Mouse (Mus musculus): ENCODE results near the gene Zcchc14. TPM values are rescaled to one million over a fixed set of nuclear protein-coding genes. Genes with fewer than 3 reads are reported as not detected.
"Not testable (repeated sequence)": the region's sequence is repeated elsewhere in the genome, so short reads cannot be mapped to it uniquely, and the experiment has no call there.

Zcchc14 gene
- total and polyA plus RNA-seq, 2 experiments from 2014 or later = 16.9 to 66.5 TPM

GRCm38 (mm10) chr8:121602411-121602810, 50.3 kb downstream of the Zcchc14 start:
- peaks cover 69% of the 10 kb centered on the region for H3K36me3 ChIP-seq (ENCODE audit: insufficient read depth, low read length)
- H3K27me3 ChIP-seq (ENCODE audit: insufficient read depth, low read length) = no peaks in the 10 kb centered on the region
- H3K4me3 ChIP-seq (ENCODE audit: low read depth, low read length) = no peak overlapping the region
- H3K27ac ChIP-seq (ENCODE audit: low read depth, low read length) = no peak overlapping the region
- no peak for DNase-seq (ENCODE audit: low spot score)
- no peak for ATAC-seq (ENCODE audit: low FRiP score)
- WGBS = 93% methylated on average over 12 of the region's 12 CpGs
- no peak overlapping the region for H3K9ac ChIP-seq (replicated peaks; ENCODE audit: low read length, poor library complexity, severe bottlenecking)
- H3K4me1 ChIP-seq (ENCODE audit: insufficient read depth, low read length) = no peaks in the 10 kb centered on the region
- TF ChIP-seq CTCF (IDR thresholded peaks at IDR 0.05) = no peak
- no peaks in the 10 kb centered on the region for H3K9me3 ChIP-seq (ENCODE audit: low read length)
- H3K4me2 ChIP-seq (ENCODE audit: low read depth, low read length, poor library complexity, severe bottlenecking) = no peak overlapping the region

- Histone ChIP-seq H3K4me2 (ENCODE audit: low read depth, low read length, poor library complexity, severe bottlenecking) (no peak overlapping the region), H3K9me3 (ENCODE audit: low read length) (no peaks in the 10 kb centered on the region), H3K27me3 (ENCODE audit: insufficient read depth, low read length) (no peaks in the 10 kb centered on the region), H3K36me3 (ENCODE audit: insufficient read depth, low read length) (peaks cover 64% of the 10 kb centered on the region), H3K4me1 (ENCODE audit: insufficient read depth, low read length) (no peaks in the 10 kb centered on the region), H3K4me3 (ENCODE audit: low read depth, low read length) (no peak overlapping the region), H3K27ac (ENCODE audit: low read depth, low read length) (no peak overlapping the region), H3K9ac (replicated peaks; ENCODE audit: low read length, poor library complexity, severe bottlenecking) (no peak overlapping the region)
- ATAC-seq (ENCODE audit: low FRiP score) (no peak), DNase-seq (ENCODE audit: low spot score) (no peak)
- TF ChIP-seq CTCF (IDR thresholded peaks at IDR 0.05) = no peak
- 90% methylated on average over 14 of the region's 14 CpGs for WGBS
These were observed 52.9 kb downstream of the Zcchc14 start for GRCm38 (mm10) chr8:121599842-121600241.

GRCm38 (mm10) chr8:121598892-121599291, 53.8 kb downstream of the Zcchc14 start:
- no peaks in the 10 kb centered on the region for H3K4me1 ChIP-seq (ENCODE audit: insufficient read depth, low read length)
- no peak overlapping the region for H3K9ac ChIP-seq (replicated peaks; ENCODE audit: low read length, poor library complexity, severe bottlenecking)
- peaks cover 63% of the 10 kb centered on the region for H3K36me3 ChIP-seq (ENCODE audit: insufficient read depth, low read length)
- no peak overlapping the region for H3K4me2 ChIP-seq (ENCODE audit: low read depth, low read length, poor library complexity, severe bottlenecking)
- no peaks in the 10 kb centered on the region for H3K27me3 ChIP-seq (ENCODE audit: insufficient read depth, low read length)
- H3K4me3 ChIP-seq (ENCODE audit: low read depth, low read length) = no peak overlapping the region
- no peak overlapping the region for H3K27ac ChIP-seq (ENCODE audit: low read depth, low read length)
- 36% methylated on average over 7 of the region's 7 CpGs for WGBS
- ATAC-seq (ENCODE audit: low FRiP score) (0 out of 2 replicates have a peak, but pooled peaks have one; percentile 66), DNase-seq (ENCODE audit: low spot score) (peak; percentile 90)
- H3K9me3 ChIP-seq (ENCODE audit: low read length) = no peaks in the 10 kb centered on the region
- TF ChIP-seq CTCF (IDR thresholded peaks at IDR 0.05) = peak; percentile 86

- no peak overlapping the region for H3K4me2 ChIP-seq (ENCODE audit: low read depth, low read length, poor library complexity, severe bottlenecking)
- H3K4me3 ChIP-seq (ENCODE audit: low read depth, low read length) = no peak overlapping the region
- peaks cover 63% of the 10 kb centered on the region for H3K36me3 ChIP-seq (ENCODE audit: insufficient read depth, low read length)
- H3K9ac ChIP-seq (replicated peaks; ENCODE audit: low read length, poor library complexity, severe bottlenecking) = no peak overlapping the region
- DNase-seq (ENCODE audit: low spot score) (no peak), ATAC-seq (ENCODE audit: low FRiP score) (no peak)
- H3K4me1 ChIP-seq (ENCODE audit: insufficient read depth, low read length) = no peaks in the 10 kb centered on the region
- no peak overlapping the region for H3K27ac ChIP-seq (ENCODE audit: low read depth, low read length)
- WGBS = 87% methylated on average over 7 of the region's 7 CpGs
- no peaks in the 10 kb centered on the region for H3K9me3 ChIP-seq (ENCODE audit: low read length)
- TF ChIP-seq CTCF (IDR thresholded peaks at IDR 0.05) = no peak
- H3K27me3 ChIP-seq (ENCODE audit: insufficient read depth, low read length) = no peaks in the 10 kb centered on the region
These were observed 54.5 kb downstream of the Zcchc14 start for GRCm38 (mm10) chr8:121598190-121598589.

GRCm38 (mm10) chr8:121597492-121597891, 55.2 kb downstream of the Zcchc14 start:
- not testable (repeated sequence) for H3K27me3 ChIP-seq (ENCODE audit: insufficient read depth, low read length); H3K4me1 ChIP-seq (ENCODE audit: insufficient read depth, low read length); H3K4me2 ChIP-seq (ENCODE audit: low read depth, low read length, poor library complexity, severe bottlenecking); H3K27ac ChIP-seq (ENCODE audit: low read depth, low read length); H3K9ac ChIP-seq (replicated peaks; ENCODE audit: low read length, poor library complexity, severe bottlenecking); H3K4me3 ChIP-seq (ENCODE audit: low read depth, low read length); H3K9me3 ChIP-seq (ENCODE audit: low read length); DNase-seq (ENCODE audit: low spot score); ATAC-seq (ENCODE audit: low FRiP score)
- peaks cover 57% of the 10 kb centered on the region for H3K36me3 ChIP-seq (ENCODE audit: insufficient read depth, low read length)
- 69% methylated on average over 2 of the region's 2 CpGs for WGBS

- 86% methylated on average over 9 of the region's 9 CpGs for WGBS
- TF ChIP-seq CTCF (IDR thresholded peaks at IDR 0.05) = no peak
- Histone ChIP-seq H3K27ac (ENCODE audit: low read depth, low read length) (no peak overlapping the region), H3K36me3 (ENCODE audit: insufficient read depth, low read length) (peaks cover 27% of the 10 kb centered on the region), H3K4me3 (ENCODE audit: low read depth, low read length) (no peak overlapping the region), H3K9ac (replicated peaks; ENCODE audit: low read length, poor library complexity, severe bottlenecking) (no peak overlapping the region), H3K4me2 (ENCODE audit: low read depth, low read length, poor library complexity, severe bottlenecking) (no peak overlapping the region), H3K4me1 (ENCODE audit: insufficient read depth, low read length) (peaks cover 13% of the 10 kb centered on the region), H3K9me3 (ENCODE audit: low read length) (no peaks in the 10 kb centered on the region), H3K27me3 (ENCODE audit: insufficient read depth, low read length) (no peaks in the 10 kb centered on the region)
- DNase-seq (ENCODE audit: low spot score) (no peak), ATAC-seq (ENCODE audit: low FRiP score) (no peak)
These were observed 58.7 kb downstream of the Zcchc14 start for GRCm38 (mm10) chr8:121593983-121594382.

Measured in midbrain, postnatal 0 days (tissue).